Mouse (Mus musculus): ENCODE measurements at regions not wholly inside any gene's neighbourhood (a gene's known extent, or its start where the extent isn't known, plus 50 kb on each side); places are given as distances from the start of the nearest gene placed in this dataset.

DNA sequence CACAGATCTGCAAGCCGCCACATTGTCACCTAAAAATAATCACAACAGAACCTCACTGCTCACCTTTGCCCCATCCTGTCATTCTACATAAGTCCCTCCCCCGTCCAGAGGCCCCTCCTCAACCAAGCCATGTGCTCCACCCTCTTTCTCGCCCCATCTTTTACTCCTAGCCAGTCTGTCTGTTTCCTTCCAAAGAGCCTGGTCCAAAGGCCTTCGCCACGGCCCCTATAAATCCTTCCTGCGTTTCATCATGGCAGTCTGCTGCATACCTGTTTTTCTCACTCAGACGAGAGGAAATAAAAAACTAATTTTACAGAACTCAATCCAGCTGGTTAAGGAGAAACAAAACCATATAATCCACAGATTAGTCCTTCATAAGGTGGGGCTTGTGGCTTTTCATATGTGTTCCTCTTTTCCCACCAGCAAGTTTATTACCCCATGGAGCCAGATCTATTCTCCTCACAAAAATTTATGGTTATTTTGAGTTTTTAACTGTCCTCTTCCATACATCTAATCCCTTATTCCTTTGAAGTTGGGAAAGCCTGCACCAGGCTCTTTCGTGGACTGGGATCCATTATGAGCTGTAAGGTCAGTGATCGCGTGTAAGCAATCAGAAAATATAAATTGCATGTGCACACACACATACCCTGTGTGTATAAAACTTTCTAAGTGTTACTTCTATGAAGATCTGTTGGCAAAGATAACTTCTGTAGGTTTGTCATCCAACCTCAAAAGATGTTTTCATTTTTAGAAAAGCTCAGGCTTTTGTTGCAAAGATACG, 236.9 kb upstream of the Rsrc1 start:
- Histone ChIP-seq H3K36me3 (no peaks in the 10 kb centered on the region), H3K9me3 (no peaks in the 10 kb centered on the region), H3K27ac (replicated peaks) (no peak overlapping the region), H3K27me3 (peaks cover 15% of the 10 kb centered on the region; the same call in 1 of the 2 replicates), H3K4me2 (no peak overlapping the region), H3K9ac (no peak overlapping the region), H3K4me1 (replicated peaks) (peaks cover 8% of the 10 kb centered on the region; the same call in 1 of the 2 replicates), H3K4me3 (no peak overlapping the region)
- 83% methylated on average over 11 of the region's 11 CpGs for whole genome bisulfite sequencing
- no peak for ATAC-seq (ENCODE audit: low FRiP score, low read depth)

DNA sequence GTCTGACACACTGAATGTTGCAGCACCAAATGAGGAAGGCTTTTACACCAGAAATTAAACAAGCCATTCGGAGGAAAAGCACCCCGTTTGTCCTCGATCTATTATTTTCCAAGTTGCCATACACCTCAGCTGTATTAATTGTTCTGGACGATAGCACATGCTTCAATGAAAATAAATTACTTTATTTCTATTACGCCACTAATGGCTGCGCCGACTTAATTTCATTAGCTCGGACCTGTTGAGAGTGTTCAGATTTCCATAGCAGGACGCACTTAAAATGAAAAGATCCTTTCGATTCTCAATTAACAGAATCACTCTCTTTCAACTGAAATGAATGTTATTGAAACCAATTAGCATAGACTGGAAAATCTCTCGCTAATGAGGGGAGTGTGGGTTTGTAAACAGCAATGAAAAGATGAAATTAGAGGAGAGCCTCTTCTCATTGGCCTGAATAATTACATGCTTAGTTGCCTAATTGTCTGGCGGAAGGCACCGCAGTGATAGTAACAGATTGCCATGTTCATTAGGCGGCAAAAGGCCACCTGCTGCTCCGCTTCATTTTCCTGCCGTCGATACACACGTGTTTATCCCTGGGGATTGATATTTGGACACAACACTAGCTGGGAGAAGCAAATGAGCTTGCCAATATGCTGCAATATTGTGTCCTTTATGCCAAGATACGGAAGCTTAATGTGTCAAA, 234.7 kb upstream of the Rsrc1 start:
- H3K4me2 ChIP-seq, result peak overlapping the region; percentile 57
- H3K4me3 ChIP-seq, result peak overlapping the region; percentile 26
- 30% methylated on average over 19 of the region's 19 CpGs for WGBS
- no peaks in the 10 kb centered on the region for H3K36me3 ChIP-seq
- ATAC-seq (ENCODE audit: low FRiP score, low read depth), result peak; percentile 88
- 0 out of 2 replicates have a peak overlapping the region, but pooled peaks have one; percentile 1 for H3K9ac ChIP-seq
- H3K9me3 ChIP-seq, result no peaks in the 10 kb centered on the region
- H3K27me3 ChIP-seq, result peaks cover 11% of the 10 kb centered on the region; the same call in 1 of the 2 replicates
- H3K4me1 ChIP-seq (replicated peaks), result peaks cover 7% of the 10 kb centered on the region; the same call in 1 of the 2 replicates
- 0 out of 2 replicates have a peak overlapping the region, but pooled peaks have one; percentile 20 for H3K27ac ChIP-seq (replicated peaks)

DNA sequence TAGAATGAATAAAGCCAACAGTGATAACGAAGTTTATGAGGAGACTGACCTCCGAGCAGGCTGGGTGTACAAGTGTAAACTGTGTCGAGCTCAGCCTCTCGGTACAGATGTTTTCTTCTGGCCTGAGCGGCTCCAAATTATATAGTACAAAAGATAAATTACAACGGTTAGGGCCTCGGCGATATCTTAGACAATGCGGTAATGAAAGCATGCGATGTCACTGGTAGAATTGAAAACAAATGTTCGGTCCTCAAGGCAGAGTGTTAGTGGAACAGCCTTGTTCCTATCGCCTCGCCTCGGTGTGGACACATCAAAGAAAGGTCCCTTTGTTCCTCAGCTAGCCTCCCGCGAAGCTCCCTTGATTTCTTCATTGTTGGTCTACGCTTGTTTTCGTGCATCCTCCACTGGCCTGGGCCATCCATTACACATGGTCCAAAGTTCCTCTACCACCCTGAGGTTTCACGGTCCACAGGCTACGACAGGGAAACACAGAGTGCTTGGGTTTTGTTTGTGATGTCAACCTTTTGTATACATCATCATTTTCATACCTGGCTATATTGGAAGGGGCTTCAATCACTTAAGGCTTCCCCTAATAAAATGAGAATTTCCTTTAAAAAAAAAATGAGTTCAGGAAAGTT, 234.0 kb upstream of the Rsrc1 start:
- 19% methylated on average over 20 of the region's 20 CpGs for WGBS

DNA sequence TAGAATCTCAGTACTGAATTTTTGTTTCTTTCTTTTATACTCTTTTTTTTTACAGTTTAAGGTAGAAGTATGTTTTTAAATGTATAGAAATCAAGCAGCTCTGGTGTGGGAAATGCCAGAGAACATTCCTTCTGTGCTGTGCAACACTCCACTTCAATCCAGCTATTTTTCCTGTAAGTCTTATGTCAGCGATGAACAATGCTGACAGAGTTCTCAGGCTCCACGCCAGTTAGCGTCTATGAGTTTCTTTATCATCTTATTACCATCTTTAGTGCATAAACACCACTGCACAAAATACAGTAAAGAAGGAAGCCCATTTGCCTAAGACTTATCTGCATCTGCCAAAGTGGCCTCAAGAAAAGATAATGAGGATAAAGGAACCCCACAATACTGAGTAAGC, 223.0 kb upstream of the Rsrc1 start:
- H3K36me3 ChIP-seq, result no peaks in the 10 kb centered on the region
- ATAC-seq (ENCODE audit: low FRiP score, low read depth), result no peak
- H3K4me1 ChIP-seq (replicated peaks), result no peaks in the 10 kb centered on the region
- no peak overlapping the region for H3K9ac ChIP-seq
- no peak overlapping the region for H3K27ac ChIP-seq (replicated peaks)
- no peak overlapping the region for H3K4me2 ChIP-seq
- WGBS, result 83% methylated on average over 3 of the region's 3 CpGs
- H3K4me3 ChIP-seq, result no peak overlapping the region
- H3K9me3 ChIP-seq, result 0 out of 2 replicates have a peak, but pooled peaks cover 2% of the 10 kb centered on the region
- H3K27me3 ChIP-seq, result no peaks in the 10 kb centered on the region

More for the DNA sequence above, 234.0 kb upstream of the Rsrc1 start:
- Histone ChIP-seq H3K9ac (0 out of 2 replicates have a peak overlapping the region, but pooled peaks have one; percentile 1), H3K27ac (replicated peaks) (peak overlapping the region; percentile 38; the same call in 1 of the 2 replicates), H3K4me3 (peak overlapping the region; percentile 26), H3K9me3 (no peaks in the 10 kb centered on the region), H3K27me3 (peaks cover 10% of the 10 kb centered on the region; the same call in 1 of the 2 replicates), H3K4me2 (peak overlapping the region; percentile 57), H3K4me1 (replicated peaks) (peaks cover 7% of the 10 kb centered on the region; the same call in 1 of the 2 replicates), H3K36me3 (no peaks in the 10 kb centered on the region)
- ATAC-seq (ENCODE audit: low FRiP score, low read depth), result peak; percentile 74

DNA sequence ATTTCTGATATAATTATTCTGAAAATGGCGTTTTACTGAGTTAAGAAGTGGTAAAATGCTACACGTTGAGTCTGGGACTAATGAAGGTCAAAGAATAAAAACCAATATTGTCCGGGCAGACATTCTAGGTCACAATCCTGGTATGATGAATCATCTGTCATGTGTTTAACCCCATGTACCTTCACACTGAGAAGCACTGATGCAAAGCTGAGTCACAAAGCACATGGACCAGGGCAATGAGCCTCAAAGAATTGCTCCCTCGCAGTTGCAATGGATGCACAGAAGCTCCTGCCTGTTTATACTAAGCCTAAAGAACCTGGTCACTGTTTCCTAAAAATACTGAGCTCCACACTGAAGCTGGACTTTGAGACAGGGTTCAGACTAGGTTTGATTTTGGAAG, 221.3 kb upstream of the Rsrc1 start:
- H3K27ac ChIP-seq (replicated peaks), result no peak overlapping the region
- no peak for ATAC-seq (ENCODE audit: low FRiP score, low read depth)
- H3K9me3 ChIP-seq, result no peaks in the 10 kb centered on the region
- H3K27me3 ChIP-seq, result no peaks in the 10 kb centered on the region
- no peaks in the 10 kb centered on the region for H3K4me1 ChIP-seq (replicated peaks)
- WGBS, result 83% methylated on average over 4 of the region's 4 CpGs
- H3K9ac ChIP-seq, result no peak overlapping the region
- no peak overlapping the region for H3K4me3 ChIP-seq
- H3K4me2 ChIP-seq, result no peak overlapping the region
- no peaks in the 10 kb centered on the region for H3K36me3 ChIP-seq

DNA sequence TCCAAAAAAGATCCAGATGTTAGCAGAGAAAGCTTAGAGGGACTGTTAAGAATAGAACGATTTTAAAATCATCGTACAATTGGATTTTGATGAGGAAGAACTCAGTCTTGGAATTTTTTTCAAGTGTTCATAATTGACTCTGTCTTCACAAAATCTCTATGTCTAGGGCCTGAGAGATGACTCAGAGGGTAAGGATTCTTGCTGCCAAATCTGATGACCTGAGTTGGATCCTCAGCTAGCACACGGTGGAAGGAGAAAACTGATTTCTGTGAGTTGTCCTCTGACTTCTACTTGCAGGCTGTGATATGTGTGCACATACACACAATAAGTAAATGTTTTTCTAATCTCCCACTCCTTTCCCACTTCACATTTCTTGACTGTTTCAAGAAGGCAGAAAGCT, 218.7 kb upstream of the Rsrc1 start:
- WGBS, result 91% methylated on average over 3 of the region's 3 CpGs

DNA sequence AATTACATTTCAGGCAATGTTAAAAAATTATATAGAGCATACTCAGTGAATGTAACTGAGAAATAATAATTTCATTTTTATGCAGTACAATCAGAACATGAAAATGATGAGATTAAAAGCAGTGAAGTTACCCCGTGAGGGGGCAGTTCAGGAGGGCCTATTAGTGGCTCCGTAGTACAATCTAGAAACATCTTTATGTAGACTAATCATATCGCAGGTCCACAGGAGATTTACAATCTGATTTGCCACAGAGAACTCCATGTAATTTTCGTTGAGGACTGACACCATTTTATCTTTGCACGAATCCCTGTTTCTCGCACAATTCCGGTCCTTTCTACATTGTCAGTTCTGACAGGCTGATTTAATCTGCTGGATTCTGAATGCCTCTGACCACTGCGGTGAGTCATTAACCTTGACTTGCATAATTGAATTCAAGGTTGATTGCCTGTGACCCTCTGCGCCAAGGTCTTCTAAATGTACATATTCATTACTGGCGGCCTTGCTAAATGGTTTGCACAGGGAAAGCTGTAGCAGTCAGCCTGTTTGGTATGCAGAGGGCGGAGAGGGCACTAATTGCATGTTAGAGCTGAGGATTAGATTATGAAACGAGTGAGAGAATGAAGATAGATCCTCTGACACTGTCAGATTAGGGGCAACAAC, 183.7 kb upstream of the Rsrc1 start:
- no peaks in the 10 kb centered on the region for H3K36me3 ChIP-seq
- H3K4me1 ChIP-seq (replicated peaks), result 0 out of 2 replicates have a peak, but pooled peaks cover 3% of the 10 kb centered on the region
- no peaks in the 10 kb centered on the region for H3K9me3 ChIP-seq
- H3K4me2 ChIP-seq, result peak overlapping the region; percentile 3; the same call in 1 of the 2 replicates
- H3K27me3 ChIP-seq, result no peaks in the 10 kb centered on the region
- H3K27ac ChIP-seq (replicated peaks), result no peak overlapping the region
- H3K4me3 ChIP-seq, result no peak overlapping the region
- peak; percentile 54; the same call in 1 of the 2 replicates for ATAC-seq (ENCODE audit: low FRiP score, low read depth)
- 33% methylated on average over 12 of the region's 12 CpGs for WGBS
- no peak overlapping the region for H3K9ac ChIP-seq

More for the DNA sequence above, 218.7 kb upstream of the Rsrc1 start:
- no peaks in the 10 kb centered on the region for H3K4me1 ChIP-seq (replicated peaks)
- no peak overlapping the region for H3K27ac ChIP-seq (replicated peaks)
- no peak overlapping the region for H3K9ac ChIP-seq
- no peak for ATAC-seq (ENCODE audit: low FRiP score, low read depth)
- H3K27me3 ChIP-seq, result no peaks in the 10 kb centered on the region
- H3K36me3 ChIP-seq, result no peaks in the 10 kb centered on the region
- no peak overlapping the region for H3K4me2 ChIP-seq
- no peak overlapping the region for H3K4me3 ChIP-seq
- H3K9me3 ChIP-seq, result no peaks in the 10 kb centered on the region

DNA sequence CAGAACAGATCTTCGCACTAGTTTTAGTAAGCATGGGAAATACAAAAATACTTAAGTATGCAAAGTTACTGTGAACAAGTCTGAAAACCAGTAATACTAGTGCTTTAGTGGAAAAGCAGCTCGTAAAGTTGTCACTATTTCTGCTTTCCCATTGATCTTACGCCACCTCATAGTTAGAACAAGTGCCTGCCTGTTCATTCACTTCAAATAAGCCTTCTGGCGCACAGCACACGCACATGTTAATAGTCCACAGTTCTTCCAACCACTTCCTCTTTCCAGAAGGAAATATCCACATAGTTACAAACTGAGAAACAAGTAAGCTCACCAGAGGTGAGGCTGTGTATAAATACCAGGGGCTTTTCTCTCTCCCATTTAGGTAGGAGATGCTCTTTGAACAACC, 182.9 kb upstream of the Rsrc1 start:
- 66% methylated on average over 5 of the region's 5 CpGs for WGBS
- Histone ChIP-seq H3K4me1 (replicated peaks) (0 out of 2 replicates have a peak, but pooled peaks cover 3% of the 10 kb centered on the region), H3K27ac (replicated peaks) (no peak overlapping the region), H3K4me3 (no peak overlapping the region), H3K4me2 (no peak overlapping the region), H3K27me3 (no peaks in the 10 kb centered on the region), H3K9ac (no peak overlapping the region), H3K36me3 (no peaks in the 10 kb centered on the region), H3K9me3 (no peaks in the 10 kb centered on the region)
- no peak for ATAC-seq (ENCODE audit: low FRiP score, low read depth)

DNA sequence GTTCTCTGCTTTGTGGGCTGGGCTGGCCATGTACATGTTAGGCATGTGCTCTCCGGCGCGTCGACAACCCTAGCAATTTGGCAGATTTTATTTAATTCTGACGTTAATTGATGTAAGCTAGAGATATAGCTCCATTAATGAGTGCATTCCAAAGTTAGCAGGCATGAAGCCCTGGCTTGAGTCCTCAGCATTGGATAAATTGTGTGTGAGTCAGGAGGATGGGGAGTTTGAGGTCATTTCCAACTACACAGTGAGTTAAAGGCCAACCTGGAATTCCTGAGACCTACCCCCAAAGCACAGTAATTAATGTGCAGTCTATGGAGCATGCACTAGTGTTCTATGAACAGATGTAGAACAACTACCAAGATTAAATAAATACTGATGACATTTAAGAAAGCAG, 178.7 kb upstream of the Rsrc1 start:
- Histone ChIP-seq H3K9ac (no peak overlapping the region), H3K36me3 (no peaks in the 10 kb centered on the region), H3K27ac (replicated peaks) (no peak overlapping the region), H3K4me1 (replicated peaks) (0 out of 2 replicates have a peak, but pooled peaks cover 2% of the 10 kb centered on the region), H3K9me3 (no peaks in the 10 kb centered on the region), H3K27me3 (no peaks in the 10 kb centered on the region), H3K4me2 (no peak overlapping the region), H3K4me3 (no peak overlapping the region)
- WGBS, result 87% methylated on average over 5 of the region's 5 CpGs
- no peak for ATAC-seq (ENCODE audit: low FRiP score, low read depth)

DNA sequence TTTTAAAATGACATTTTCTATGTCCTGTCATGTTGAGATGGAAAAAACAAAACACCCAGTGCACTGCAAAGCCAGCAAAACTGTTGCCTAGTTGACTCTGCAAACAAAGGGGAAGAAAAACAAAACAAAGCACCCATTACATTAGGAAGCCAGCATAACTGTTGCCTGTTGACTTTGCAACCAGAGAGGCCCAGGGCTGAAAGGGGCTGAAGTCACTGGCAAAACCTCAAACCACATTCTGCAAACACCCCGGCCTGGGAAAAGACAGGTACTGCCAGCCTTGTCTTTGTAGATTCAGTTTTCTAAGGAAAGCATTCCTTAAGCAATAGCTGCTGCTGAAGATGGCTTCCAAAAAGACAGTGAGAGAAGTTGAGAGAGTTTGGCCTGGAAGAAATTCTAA, 175.0 kb upstream of the Rsrc1 start:
- no peak for ATAC-seq (ENCODE audit: low FRiP score, low read depth)
- H3K27me3 ChIP-seq, result no peaks in the 10 kb centered on the region

DNA sequence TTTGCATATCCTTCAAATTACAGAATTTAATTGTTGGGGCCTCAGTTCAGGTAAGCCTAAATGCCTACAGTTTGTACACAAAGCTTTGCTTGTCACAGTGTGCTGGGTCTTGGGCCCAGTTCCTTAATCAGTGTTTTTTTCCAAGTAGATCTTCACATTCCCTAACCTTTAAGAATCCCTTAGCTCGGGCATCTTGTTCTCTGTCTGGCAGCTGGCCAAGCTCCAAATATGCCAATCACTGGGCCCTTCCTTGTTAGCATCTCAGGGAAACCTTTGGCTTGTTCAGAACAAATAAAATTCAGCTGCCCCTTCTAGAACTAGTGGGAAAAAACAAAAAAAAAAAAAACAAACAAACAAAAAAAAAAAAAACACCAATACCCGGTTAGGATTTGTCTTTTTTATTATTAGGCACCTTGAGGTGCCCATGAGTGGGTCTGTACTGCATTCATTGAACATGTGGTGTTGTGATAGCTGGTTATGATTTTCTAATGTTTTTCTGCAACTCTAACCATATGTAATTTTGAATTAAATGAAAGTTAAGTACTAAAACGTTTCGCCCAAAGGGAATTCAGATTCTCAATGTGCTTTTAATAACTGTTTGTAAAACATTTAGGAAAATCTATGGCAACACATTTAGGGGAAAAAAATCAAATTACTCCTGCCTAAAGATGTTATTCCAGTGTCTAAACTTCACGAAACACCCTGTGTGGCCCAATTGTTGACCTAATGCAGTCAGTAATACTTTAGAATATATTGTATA, 168.3 kb upstream of the Rsrc1 start:
- no peaks in the 10 kb centered on the region for H3K4me1 ChIP-seq (replicated peaks)
- ATAC-seq (ENCODE audit: low FRiP score, low read depth), result no peak
- 69% methylated on average over 5 of the region's 5 CpGs for WGBS

More for the DNA sequence above, 175.0 kb upstream of the Rsrc1 start:
- no peak overlapping the region for H3K4me3 ChIP-seq
- H3K9me3 ChIP-seq, result no peaks in the 10 kb centered on the region
- no peak overlapping the region for H3K9ac ChIP-seq
- WGBS, result 73% methylated on average over 1 of the region's 1 CpGs
- H3K4me2 ChIP-seq, result no peak overlapping the region
- no peaks in the 10 kb centered on the region for H3K4me1 ChIP-seq (replicated peaks)
- H3K27ac ChIP-seq (replicated peaks), result no peak overlapping the region
- H3K36me3 ChIP-seq, result no peaks in the 10 kb centered on the region

More for the DNA sequence above, 168.3 kb upstream of the Rsrc1 start:
- no peak overlapping the region for H3K27ac ChIP-seq (replicated peaks)
- H3K9ac ChIP-seq, result no peak overlapping the region
- H3K4me2 ChIP-seq, result no peak overlapping the region
- H3K9me3 ChIP-seq, result no peaks in the 10 kb centered on the region
- no peaks in the 10 kb centered on the region for H3K36me3 ChIP-seq
- no peaks in the 10 kb centered on the region for H3K27me3 ChIP-seq
- H3K4me3 ChIP-seq, result no peak overlapping the region

Measured in hindbrain, embryonic 15.5 days (tissue).